Mouse (Mus musculus) bone marrow macrophage, adult 2 months (primary cell): Measurements from ENCODE around the gene Rbbp6.

Source experiments
- CTCF ChIP-seq: IDR thresholded peaks from 2 replicates; pipeline ENCODE4 v1.5.1; 2012; ENCODE audit warnings: low read depth, mild to moderate bottlenecking, low read length, moderate library complexity
- POLR2A ChIP-seq: IDR thresholded peaks from 2 replicates; pipeline ENCODE4 v1.6.1; 2012; ENCODE audit warnings: mild to moderate bottlenecking, low read depth, low read length, borderline replicate concordance

DNA sequence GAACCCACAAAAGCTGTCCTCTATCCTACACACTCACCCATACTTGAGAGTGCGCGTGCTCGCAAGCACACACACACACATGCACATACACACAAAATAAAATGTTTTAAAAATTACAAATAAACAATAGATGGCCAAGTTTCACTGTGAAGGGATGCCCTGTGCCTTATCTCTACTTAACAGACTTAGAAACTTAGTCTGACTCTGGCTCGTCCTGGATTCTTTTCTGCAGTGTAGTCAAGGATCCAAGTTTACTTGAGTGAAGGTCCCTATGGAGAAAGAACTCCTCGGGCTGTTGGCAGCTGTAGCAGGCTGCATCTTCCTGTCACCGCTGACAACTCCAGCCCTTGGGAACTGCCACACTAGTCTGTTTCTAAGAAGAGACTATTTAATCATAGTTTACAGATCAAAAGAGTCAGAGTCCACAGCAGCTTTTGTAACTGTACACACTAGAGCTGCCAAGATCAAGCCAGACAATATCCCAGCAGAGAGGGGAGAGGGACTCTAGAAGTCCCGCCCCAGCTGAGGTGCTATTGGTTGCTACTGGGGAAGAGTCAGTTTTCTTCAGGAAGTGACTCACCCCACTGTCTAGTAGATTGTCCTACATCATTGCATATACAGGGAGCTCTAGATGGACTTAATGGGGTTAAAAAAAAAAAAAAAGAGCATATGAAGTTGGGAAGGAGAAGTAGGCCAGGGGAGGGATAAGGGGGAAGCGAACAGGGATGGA is 10.1 kb upstream of the Rbbp6 start:
- TF ChIP-seq CTCF (no peak), POLR2A (no peak)
